Mouse (Mus musculus): ENCODE measurements around the gene Ltc4s.

Ltc4s gene

DNA sequence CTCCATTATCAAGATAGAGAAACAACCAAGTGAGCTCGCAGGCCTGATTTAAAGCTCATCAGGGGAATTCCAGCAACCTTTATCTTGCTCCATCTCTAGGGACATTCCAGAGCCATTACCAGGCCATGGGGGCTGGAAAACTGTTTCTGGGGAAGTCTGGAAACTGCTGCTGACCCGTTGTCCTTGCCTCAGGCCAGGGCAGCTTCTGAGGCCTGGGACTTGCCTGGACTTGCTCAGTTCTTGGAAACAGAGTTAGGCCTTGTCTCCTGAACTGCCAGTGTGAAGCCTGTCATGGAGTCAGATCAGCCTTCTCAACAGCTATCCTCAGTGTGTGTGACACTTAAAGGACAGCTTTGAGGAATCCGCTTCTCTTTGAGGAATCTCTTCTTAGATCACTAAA is 13.8 kb upstream of the Ltc4s start:
- peak; percentile 81 for DNase-seq (ENCODE audit: extremely low read depth, insufficient read length, low spot score)

DNA sequence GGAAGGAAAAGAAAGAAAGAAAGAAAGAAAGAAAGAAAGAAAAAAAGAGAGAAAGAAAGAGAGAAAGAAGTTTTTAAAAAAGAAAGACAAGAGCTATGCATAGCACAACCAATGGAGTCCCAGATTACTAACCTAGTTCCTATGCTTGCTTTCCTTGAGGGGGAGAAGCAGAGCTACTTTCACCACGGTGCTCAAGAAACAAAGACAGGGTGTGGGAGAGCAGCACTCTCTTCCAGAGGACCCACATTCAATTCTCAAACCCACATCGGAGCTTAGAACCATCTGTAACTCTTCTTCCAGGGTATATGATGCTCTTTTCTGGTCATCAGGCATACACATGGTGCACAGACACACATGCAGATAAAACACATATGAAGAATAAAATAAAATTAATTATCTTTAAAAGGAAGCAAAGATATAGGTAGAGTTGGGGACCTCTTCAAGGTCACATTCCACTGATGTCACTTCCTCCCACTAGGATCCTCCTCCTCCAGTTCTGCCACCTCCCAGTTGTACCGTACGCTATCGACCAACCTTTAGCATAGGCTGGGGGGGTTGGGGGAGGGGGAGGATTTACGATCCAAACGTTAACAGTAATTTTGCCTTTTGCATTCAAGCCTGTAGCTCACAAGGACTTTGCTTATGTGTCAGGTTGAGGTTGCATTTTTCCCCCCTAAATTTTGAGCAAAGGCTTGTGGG is 10.2 kb upstream of the Ltc4s start:
- DNase-seq (ENCODE audit: extremely low read depth, insufficient read length, low spot score): no peak

DNA sequence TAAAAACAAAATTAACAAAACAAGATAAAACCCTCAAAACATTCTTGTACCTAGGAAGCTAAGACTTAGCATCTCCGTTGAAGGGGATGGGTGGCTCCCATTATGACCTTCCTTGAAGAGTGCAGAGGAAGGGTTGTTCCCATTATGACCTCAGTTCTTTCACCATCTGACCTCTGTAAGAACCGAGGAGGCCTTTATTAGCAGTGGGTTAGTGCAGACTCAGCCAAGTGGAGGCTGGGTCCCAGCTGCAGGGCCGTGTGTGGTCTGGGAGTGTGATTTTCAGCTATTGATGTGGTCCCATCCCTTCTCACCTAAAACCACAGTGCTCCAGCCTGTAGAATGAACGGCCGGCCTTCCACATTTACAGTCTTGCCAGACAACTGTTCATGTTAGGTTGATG is 6.9 kb upstream of the Ltc4s start:
- DNase-seq (ENCODE audit: extremely low read depth, insufficient read length, low spot score): no peak

DNA sequence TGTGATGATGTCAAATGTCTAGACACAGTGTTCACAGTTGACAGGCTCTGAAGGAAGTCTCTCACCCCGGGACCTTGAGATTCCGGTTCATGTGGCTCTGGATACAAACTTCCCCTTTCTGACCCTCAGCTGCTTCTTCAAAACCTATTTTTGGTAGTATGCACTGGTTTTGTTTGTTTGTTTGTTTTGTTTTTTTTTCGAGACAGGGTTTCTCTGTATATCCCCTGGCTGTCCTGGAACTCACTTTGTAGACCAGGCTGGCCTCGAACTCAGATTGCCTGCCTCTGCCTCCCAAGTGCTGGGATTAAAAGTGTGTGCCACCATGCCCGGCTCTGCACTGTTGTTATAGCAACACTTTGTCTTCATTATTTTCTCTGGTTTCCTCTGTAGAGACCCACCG is 5.5 kb upstream of the Ltc4s start:
- DNase-seq (ENCODE audit: extremely low read depth, insufficient read length, low spot score): no peak

DNA sequence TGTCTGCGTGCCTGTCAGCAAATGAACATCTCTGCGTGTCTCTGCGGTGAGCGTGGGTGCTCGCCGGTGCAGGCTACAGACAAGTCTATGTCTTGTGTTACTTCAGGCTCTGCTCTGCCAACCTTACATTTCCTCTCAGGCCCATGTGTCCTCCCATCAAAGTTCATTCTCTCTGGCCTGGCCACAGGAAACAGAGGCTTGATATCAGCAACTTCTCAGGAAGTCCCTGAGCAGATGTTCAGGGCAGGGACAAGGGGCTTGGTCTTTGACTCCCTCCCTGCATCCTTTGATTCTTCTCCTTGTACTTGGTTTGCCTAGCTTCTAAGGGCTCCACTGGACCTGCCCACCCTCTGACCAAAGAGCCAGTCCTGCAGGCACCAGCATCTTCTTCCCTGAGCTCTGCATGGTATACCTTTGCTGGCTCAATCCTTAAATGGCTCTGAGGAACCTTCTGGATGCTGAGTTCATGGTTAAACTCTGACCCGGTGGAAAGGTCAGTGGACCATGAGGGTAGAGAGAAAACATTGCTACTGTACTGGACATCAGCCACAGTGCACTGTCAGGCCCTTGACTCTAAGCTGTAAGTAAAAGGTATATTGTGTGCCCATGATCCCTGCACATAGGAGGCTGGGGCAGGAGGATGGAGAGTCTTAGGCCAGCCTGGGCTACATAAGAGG is 2.0 kb upstream of the Ltc4s start:
- DNase-seq (ENCODE audit: extremely low read depth, insufficient read length, low spot score): no peak

DNA sequence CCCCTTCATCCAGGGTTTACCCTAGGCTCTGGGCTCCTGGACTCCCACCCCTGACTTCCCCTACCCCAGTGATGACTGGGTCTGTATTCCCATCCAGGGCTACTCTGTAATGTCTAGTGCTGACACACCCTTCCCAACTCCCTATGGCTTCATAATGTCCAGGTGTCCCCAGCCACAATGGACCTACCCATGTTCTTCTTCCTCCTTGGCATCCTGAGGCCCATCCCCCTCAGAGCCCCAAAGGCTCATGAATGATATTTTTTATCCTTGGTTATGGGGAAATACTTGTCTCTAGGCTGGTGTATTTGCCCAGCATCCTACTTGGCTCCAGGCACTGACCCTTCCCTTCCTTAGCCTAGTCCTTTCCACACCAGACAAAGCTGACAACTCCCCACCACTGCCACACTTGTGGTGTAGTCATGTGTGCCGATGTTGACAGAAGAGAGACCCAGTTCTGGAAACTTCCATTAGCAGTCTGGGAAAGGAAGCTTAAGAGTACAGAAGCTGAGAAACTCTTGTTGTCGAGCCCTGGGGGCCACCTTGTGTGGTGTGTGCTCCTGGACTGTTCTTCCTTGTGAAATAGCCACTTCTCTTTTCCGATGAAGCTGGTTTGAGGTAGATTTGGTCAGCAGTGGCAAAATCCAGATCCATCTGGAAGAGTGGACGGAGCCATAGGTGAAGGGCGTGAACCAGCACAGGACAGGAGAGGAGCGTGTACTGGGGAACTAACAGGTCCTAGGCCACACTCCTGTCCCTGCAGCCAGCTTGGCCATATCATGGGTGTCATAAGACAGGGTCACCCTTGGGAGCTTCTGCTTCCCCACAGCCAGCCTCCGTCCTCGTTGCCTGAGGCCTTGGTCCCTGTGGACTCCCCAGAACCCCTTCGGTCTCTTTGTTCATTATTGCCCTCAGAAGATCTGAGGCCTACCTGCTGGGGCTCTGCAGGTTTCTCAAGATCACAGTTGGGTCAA is 690 bp upstream of the Ltc4s start:
- DNase-seq (ENCODE audit: extremely low read depth, insufficient read length, low spot score): no peak

DNA sequence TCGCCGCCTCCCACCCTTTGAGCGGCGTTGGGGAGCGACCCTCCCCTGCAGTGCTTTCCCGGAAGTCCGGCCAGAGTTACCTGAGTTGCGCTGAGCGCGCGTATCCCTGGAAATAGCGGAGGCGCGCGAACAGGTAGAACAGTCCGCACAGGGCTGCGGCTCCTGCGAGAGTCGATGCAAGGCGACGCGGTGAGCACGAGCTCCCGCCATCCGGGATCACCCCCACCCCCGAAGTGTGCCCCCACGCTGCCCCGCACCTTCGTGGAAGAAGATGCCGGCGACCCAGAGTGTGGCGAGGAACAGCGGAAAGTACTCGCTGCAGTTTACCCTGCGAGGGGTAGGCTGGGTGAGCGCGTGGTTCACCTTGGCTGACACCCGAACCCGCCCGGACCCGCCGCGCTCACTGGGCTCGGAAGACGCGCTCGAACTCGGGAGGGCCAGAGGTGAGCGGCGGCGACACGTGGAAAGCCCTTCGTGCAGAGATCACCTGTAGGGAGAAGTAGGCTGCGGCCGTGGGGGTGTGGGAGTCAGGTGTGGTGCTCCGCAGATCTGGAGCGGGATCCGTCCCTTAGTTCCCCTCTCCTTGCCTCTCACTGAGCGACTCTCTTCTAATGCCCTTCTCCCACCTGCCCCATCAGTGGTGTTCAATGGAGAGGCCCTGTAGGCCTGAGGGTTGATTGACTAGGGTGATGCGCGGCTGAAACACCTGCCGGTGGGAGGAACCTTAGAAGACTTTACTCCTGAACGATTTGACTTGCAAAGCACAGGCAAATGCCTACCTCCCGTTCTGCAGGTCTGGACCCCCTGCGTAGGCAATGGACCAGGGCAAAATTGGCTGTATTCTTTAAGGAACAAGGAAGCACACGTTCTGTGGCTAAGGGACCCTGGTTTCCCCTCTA is 1.2 kb downstream of the Ltc4s start:
- no peak for DNase-seq (ENCODE audit: extremely low read depth, insufficient read length, low spot score)

DNA sequence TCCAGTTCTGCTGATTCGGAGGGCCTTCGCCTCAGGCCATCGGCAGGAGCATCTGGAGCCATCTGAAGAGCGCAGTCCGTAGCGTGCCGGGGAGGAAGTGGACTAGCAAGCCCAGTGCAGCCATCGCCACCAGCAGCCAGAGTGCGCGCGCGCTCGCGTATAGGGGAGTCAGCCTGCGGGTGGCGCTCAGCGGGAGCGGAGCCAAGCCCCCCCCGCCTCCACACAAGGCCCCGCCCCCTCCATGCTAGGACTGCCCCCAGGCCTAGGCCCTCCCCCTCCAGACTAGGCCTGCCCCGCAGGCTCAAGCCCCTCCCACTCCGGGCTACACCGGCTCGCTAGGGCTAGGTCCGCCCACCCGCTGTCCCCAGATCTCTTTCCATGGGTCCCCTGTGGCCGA is 1.9 kb downstream of the Ltc4s start:
- DNase-seq (ENCODE audit: extremely low read depth, insufficient read length, low spot score): no peak

DNA sequence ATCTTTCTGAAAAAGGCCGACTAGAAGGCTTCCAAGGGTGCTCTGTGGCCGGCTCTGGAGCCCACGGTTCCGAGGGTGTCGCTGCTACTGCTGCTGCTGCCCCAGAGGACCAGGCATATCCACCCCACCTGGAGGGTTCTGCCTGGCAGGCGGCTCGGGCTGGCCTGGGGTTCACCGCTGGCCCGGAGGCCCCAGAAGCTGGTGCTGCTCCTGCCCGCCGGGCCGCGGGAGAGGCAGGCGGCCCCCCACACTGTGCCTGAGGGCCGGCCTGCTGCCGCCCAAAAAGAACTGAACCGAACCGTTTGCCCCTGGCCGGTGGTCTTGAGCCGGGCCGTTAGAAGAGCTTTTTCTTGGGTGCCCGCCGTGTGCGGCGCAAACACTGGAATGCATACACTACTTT is 3.8 kb downstream of the Ltc4s start:
- DNase-seq (ENCODE audit: extremely low read depth, insufficient read length, low spot score): no peak

DNA sequence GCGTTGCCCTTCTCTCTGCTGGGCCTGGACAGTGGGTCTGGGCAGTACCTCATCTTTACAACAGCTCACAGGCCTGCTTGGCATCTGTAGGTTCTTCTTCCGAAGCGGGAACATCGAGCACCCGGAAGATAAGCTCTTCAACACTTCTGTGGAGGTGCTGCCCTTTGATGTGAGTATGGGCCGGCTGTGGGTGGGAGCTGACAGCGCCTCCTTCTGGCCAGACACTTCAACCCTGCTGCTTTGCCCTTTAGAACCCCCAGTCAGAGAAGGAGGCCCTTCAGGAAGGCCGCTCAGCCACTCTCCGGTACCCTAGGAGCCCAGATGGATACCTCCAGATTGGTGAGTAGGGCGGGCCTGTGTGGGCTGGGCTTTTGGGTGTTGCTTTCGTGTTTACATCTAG is 4.4 kb downstream of the Ltc4s start:
- no peak for DNase-seq (ENCODE audit: extremely low read depth, insufficient read length, low spot score)

DNA sequence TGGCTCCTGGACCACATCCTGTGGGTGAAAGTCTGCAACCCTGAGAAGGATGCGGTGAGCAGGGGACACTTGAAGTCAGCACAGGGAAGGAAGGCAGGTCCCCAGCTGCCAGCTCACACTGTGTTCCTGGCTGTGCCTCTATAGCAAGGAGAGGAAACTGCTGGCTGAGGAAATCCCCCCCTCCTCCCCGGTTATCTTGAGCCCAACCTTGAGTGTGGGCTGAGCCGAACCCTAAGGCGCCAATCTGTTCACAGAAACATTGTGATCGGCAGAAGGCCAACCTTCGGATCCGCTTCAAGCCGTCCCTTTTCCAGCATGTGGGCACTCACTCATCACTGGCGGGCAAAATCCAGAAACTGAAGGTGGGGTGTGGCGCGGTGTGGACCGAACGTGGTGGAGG is 5.4 kb downstream of the Ltc4s start:
- no peak for DNase-seq (ENCODE audit: extremely low read depth, insufficient read length, low spot score)

DNA sequence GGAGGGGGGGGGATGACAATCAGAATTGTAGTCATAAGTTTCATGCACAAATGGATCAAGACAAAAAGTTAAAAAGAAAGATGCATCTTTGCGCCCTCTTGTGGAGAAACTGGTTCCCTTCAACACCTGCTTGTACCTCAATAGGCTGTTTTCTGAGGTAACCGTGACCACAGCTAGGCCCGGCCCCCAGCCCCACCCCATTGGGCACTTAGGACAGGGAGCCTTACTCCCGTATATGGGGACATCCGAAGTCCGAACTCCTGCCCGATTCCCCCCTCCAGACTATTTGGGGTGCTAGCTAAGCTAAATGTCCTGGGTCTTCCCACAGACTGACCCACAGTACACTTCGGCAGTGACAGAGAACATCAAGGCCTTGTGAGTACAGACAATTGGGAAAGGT is 7.0 kb downstream of the Ltc4s start:
- DNase-seq (ENCODE audit: extremely low read depth, insufficient read length, low spot score): peak; percentile 65

DNA sequence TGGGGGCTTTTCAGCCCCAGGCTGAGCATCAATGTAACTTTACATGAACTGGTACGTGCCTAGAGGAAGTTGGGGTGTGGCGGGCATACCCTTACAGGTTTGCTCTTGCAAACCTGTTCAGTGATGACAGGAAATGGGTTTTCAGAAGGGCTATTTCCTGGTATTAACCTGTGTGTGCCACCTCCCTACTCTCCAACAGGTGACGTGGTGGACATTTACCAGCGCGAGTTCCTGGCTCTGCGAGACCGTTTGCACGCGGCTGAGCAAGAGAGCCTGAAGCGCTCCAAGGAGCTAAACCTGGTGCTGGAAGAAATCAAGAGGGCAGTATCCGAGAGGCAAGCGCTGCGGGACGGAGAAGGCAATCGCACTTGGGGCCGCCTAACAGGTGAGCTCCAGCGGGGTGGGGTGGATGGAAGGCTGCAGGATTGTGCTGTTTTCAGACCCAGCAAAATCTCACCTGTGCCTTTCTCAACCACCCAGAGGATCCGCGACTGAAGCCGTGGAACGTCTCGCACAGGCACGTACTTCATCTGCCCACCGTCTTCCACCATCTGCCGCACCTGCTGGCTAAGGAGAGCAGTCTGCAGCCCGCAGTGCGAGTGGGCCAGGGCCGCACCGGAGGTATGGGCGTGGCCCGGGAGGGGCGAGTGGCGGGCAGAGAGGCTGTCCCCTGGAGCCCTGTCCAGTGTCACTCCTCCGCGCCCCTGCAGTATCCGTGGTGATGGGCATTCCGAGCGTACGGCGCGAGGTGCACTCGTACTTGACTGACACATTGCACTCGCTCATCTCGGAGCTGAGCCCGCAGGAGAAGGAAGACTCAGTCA is 7.7 kb downstream of the Ltc4s start:
- DNase-seq (ENCODE audit: extremely low read depth, insufficient read length, low spot score): no peak

DNA sequence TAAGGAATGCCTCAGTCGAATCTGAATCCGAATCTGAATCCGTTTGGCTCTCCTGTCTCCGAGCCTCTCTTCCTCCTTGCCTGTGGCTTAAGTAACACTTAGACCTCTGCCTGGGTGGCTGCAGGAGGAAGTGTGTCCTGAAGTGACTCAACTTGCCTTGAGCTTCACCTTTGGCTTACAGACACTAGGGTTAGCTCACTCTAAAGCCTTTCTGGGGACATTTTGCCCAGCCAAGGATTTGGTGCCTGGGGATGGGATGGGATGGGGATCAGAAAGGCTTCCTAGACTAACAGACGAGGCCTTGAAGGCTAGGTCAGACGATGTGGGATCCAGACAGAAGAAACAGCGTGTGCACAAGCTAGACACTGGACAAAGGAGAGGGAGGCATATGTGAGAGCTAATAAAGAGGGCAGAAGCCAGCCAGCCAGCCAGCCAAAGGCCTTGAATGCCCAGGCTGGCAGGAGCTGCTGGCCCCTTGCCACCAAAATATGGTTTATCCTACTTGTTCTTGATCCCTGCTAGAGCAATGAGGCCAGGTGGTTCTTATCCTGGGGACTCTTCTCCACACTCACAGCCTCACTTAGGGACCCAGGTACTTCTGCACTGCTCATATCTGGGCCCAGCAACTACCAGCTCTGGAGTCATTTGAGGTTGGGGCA is 9.0 kb downstream of the Ltc4s start:
- no peak for DNase-seq (ENCODE audit: extremely low read depth, insufficient read length, low spot score)

DNA sequence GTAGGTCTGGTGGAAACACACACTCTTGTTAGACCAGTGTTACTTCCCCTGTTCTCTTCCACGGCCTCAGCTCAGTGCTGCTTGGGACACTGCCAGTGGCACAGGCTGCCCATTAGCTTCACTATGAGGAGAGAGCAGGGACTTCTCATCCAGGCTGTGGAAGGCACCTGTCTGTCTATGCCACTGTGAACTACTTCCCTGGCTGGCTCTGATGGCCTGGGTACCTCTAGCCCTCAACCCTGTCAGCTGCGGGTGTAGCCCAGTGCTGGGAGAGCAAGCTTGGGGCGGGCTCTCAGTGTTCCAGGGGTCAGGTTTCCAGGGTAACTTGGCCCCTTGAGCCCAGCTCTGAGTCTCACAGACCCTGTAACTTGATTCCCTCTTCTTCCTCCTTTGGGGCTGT is 9.6 kb downstream of the Ltc4s start:
- DNase-seq (ENCODE audit: extremely low read depth, insufficient read length, low spot score): no peak

DNA sequence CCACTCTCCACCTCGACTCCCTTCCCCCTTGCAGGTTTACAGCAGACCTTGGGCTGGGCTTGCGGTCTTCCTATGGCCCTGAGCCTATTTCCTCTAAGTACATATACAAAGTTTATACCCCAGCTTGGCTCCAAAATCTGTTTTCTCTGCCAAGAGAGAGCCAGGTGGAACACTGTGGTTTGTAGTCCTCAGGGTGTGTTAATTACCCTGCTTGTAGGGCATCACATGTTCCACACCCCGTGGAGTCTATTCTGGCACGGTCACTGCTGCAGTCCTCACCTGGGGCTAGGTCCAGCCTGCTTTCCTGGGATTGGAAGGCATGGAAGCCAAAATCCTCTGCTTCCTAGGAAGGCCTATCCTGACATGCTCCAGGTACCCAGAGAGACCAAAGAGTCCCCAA is 10.7 kb downstream of the Ltc4s start:
- no peak for DNase-seq (ENCODE audit: extremely low read depth, insufficient read length, low spot score)

DNA sequence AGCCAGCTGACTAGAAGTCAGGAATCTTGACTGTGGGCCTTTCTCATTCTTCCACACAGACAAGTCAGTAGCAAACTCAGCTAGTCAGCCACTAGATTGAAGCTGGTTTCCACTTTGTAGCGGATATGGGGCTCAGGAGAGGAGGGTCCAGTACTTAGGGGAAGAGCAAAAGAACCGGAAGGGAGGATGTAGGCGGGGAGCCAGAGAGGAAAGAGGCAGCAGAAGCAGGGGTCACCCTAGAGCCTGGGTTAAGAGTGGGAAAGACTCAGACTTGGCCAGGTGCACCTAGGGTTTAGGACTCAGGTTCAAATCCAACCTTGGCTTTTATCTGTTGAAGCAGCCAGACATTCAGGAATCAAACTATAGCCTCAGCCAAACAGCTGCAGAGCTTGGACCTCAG is 11.2 kb downstream of the Ltc4s start:
- DNase-seq (ENCODE audit: extremely low read depth, insufficient read length, low spot score): no peak

DNA sequence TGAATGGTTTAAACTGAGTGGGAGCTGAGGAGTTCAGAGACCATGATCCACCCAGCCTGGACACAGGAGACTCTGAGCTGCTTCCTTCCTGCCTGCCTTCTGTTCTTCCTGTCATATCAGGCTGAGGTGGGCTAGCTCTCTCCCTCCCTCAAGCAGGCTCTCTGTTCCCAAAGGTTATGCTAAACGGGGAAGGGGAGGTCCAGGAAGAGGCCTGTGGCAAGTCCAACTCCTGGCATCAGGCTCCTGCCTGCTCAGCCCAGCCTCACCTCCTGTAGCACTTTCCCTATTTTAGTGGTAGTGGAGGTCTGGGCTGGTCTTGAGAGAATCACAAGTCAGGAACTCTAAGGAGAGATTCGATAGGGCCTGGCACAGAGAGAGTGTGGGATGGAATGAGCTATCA is 12.0 kb downstream of the Ltc4s start:
- no peak for DNase-seq (ENCODE audit: extremely low read depth, insufficient read length, low spot score)

Data from 3134 (cell line).